Mouse (Mus musculus): ENCODE measurements around the gene Prox2. TPM values are rescaled to one million over a fixed set of nuclear protein-coding genes. Genes with fewer than 3 reads are reported as not detected.

Gene Prox2
- polyA plus RNA-seq, 1 experiment: 0.46 TPM

GRCm38 (mm10) chr12:85135513-85136470 is 25.2 kb upstream of the Prox2 start:
- DNase-seq (ENCODE audit: low read depth, low spot score): no peak
- 74% methylated on average over 19 of the region's 19 CpGs for WGBS

DNA sequence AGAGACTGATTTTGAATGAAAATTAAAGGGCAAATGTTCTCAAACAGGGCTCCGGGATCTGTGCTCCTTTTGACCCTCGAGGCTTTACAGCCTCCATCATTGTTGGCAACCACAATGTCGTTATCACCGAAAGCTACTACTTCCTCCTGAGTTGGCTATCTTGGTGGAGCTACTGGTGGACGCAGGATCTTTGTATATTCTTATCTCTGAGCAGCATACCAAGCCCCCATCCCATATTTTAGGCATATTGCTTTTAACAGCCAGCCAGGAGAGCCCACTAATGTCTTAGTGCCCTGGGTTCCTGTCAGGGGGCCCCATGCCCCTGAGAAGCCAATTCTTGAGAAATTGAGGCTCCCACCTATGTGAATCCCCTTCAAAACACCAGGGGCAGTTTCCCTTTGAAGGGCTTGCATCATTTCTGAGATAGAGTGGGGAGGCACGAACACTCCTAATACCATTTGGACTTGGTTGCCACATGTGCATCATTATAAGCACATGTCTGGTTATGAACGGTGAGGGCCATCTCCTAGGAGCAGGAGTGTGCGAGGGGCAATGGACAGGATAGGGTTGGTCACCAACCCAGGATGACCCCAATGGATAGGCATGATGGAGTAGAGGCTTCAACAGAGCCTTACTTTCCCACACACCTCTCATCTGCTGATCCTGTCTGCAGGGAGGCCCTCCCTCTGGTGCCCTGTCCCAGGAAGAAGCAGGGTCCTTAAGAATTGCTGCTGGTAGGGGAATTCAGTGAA is 23.7 kb upstream of the Prox2 start:
- 81% methylated on average over 8 of the region's 8 CpGs for WGBS
- DNase-seq (ENCODE audit: low read depth, low spot score): no peak

DNA sequence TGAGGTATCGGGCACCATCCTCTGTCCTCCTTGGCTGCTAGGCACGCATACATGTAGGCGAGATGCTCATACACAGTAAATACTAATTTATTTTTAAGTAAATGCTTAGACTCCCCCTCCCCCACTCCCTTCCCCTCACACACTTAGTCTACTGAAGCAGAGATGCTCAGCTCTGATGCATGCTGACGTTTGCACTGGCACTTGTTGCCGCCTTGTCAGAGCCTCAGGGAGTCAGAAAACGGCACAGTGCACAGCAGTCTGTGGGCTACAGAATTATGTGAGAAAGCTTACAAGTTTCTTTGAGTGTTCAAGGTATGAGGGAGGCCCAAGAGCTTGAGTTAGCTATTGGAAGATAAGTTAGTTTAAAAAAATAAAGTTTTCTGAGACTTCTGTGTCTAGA is 20.8 kb upstream of the Prox2 start:
- DNase-seq (ENCODE audit: low read depth, low spot score): no peak
- 90% methylated on average over 6 of the region's 6 CpGs for WGBS

GRCm38 (mm10) chr12:85129426-85129978 is 18.9 kb upstream of the Prox2 start:
- no peak for DNase-seq (ENCODE audit: low read depth, low spot score)
- WGBS: 95% methylated on average over 9 of the region's 9 CpGs

DNA sequence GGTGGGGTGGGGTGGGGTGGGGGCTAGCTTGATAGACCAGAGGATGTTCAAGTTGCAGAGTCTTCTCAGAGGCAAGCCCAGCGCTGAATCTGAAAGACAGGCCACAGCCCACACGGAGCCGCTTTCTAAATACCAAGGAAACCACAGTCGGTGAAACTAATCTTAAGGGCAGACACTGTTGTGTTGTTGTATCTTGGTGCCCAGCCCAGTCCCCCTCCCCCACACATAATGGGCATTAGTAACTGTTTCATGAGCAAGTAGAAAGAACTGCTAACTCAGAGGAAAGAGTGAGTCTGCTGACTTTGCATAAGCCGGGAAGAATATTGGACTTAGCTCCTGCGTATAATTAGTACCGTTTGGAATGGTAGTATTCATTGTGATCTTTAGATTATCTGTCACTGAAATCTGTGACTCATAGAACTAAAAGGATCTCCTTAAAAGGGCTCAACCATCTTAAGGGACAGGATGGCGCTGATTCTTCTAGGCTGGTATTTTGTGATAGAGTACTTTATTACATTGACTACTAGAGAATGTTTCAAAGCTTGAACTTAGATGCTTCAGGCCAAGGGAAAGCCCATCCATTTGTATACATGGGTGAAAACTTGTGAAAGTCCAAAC is 16.5 kb upstream of the Prox2 start:
- WGBS: 76% methylated on average over 8 of the region's 8 CpGs

GRCm38 (mm10) chr12:85124751-85125150 is 14.2 kb upstream of the Prox2 start:
- no peak for DNase-seq (ENCODE audit: low read depth, low spot score)
- WGBS: 90% methylated on average over 5 of the region's 5 CpGs

More for the DNA sequence above, 16.5 kb upstream of the Prox2 start:
- DNase-seq (ENCODE audit: low read depth, low spot score): no peak

DNA sequence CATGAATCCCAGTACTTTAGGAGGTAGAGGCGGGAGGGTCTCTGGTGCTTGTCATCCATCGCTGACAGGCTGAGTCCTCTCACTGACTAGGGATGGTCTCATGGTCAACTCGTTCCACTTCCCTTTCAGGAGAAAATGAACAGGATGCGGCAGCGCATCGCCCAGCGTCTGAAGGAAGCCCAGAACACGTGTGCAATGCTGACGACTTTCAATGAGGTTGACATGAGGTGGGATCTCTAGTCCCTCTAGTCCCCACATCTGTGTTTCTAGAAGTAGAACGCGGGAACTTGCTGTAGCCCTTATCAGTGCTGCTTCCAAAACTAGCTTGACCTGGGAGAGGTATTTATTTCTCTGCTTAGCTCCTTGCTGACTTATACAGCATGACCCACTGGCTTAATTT is 13.1 kb upstream of the Prox2 start:
- 86% methylated on average over 11 of the region's 11 CpGs for WGBS
- DNase-seq (ENCODE audit: low read depth, low spot score): no peak

DNA sequence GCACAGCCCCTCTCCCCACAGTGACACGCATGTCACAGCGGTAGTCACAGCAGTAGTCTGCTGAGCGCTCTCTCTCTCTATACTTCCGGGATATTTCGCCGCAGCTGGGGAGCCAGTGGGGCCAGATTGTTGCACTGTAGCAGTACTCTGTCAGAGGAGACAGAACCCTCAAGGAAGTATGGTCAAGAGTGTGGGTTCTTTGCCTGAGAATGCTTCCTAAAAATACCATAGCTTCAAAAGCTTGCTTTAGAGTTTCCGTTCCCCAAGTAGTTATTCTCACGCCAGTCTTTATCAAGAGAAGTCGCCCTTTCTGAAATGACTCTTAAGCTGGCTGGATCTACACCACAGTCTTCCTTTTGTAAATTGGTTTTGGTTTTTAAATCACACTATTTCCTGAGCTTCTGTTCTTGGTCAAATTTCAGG is 12.6 kb upstream of the Prox2 start:
- 92% methylated on average over 9 of the region's 9 CpGs for WGBS
- no peak for DNase-seq (ENCODE audit: low read depth, low spot score)

DNA sequence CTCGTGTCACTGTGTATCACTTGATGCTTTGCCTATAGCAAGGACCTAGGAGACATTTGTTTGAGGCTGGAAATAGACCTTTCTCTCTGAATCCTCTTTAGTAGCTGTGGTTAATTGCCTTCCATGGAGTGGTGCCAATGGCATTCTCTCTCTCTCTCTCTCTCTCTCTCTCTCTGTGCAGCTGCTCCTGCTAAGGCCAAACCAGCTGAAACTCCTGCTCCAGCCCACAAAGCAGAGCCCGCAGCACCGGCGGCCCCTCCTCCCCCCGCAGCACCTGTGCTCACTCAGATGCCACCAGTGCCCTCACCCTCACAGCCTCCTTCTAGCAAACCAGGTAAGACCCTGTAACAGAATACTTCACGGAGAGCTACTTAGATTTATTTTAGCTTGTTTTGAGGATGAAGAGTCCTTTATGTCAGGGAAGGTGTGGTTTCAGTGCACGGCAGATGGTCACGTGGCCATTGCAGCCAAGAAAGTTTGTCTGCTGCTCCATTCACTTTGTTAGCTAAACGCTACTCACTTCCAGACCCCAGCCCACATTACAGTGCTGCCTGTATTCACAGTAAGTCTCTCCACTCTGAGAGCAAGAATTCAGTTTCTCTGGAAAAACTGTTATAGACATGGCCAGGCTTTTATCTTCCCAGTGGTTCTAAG is 11.4 kb upstream of the Prox2 start:
- 92% methylated on average over 9 of the region's 9 CpGs for WGBS
- no peak for DNase-seq (ENCODE audit: low read depth, low spot score)

GRCm38 (mm10) chr12:85115678-85116077 is 5.1 kb upstream of the Prox2 start:
- DNase-seq (ENCODE audit: low read depth, low spot score): no peak
- 73% methylated on average over 7 of the region's 7 CpGs for WGBS

- WGBS: 87% methylated on average over 3 of the region's 3 CpGs
- DNase-seq (ENCODE audit: low read depth, low spot score): no peak
These were observed 3.4 kb upstream of the Prox2 start for GRCm38 (mm10) chr12:85113917-85114316.

- WGBS: 57% methylated on average over 3 of the region's 3 CpGs
- peak; percentile 3 for DNase-seq (ENCODE audit: low read depth, low spot score)
These were observed 2.8 kb upstream of the Prox2 start for GRCm38 (mm10) chr12:85113337-85113736.

GRCm38 (mm10) chr12:85112550-85113251 is 2.1 kb upstream of the Prox2 start:
- no peak for DNase-seq (ENCODE audit: low read depth, low spot score)
- 60% methylated on average over 7 of the region's 7 CpGs for WGBS

- WGBS: 7% methylated on average over 18 of the region's 18 CpGs
These were observed 405 bp downstream of the Prox2 start for GRCm38 (mm10) chr12:85110011-85110697.

GRCm38 (mm10) chr12:85109426-85109825 is 1.1 kb downstream of the Prox2 start:
- peak; percentile 4 for DNase-seq (ENCODE audit: low read depth, low spot score)
- WGBS: 33% methylated on average over 4 of the region's 4 CpGs

More at GRCm38 (mm10) chr12:85110011-85110697, 405 bp downstream of the Prox2 start:
- peak; percentile 21 for DNase-seq (ENCODE audit: low read depth, low spot score)

DNA sequence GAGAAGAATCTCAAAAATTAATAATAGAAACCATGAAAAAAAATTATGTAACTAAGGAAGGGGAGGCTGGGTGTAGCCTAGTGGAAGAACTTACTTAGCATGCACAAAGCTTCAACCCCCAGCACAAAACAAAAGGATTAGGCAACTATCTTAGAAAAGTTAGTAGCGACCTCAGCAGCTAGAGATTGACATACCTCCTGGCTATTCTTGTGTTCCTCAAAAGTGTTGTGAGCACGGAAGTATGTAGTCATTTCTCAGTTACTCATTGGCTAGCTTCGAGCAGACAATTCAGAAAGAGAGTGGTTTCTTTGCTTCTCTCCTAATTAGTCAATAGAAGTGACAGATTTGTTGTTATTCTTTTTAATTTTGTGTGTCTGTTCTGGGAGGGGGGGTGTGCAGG is 1.9 kb downstream of the Prox2 start:
- WGBS: 80% methylated on average over 3 of the region's 3 CpGs
- DNase-seq (ENCODE audit: low read depth, low spot score): no peak

GRCm38 (mm10) chr12:85106292-85106691 is 4.3 kb downstream of the Prox2 start:
- DNase-seq (ENCODE audit: low read depth, low spot score): no peak
- 49% methylated on average over 8 of the region's 8 CpGs for WGBS

GRCm38 (mm10) chr12:85104789-85105188 is 5.8 kb downstream of the Prox2 start:
- DNase-seq (ENCODE audit: low read depth, low spot score): no peak
- 78% methylated on average over 8 of the region's 8 CpGs for WGBS
